Mouse (Mus musculus): Measurements from ENCODE around the gene Efcab12.
"Not testable (repeated sequence)": the region's sequence is repeated elsewhere in the genome, so short reads cannot be mapped to it uniquely, and the experiment has no call there.

Gene Efcab12

DNA sequence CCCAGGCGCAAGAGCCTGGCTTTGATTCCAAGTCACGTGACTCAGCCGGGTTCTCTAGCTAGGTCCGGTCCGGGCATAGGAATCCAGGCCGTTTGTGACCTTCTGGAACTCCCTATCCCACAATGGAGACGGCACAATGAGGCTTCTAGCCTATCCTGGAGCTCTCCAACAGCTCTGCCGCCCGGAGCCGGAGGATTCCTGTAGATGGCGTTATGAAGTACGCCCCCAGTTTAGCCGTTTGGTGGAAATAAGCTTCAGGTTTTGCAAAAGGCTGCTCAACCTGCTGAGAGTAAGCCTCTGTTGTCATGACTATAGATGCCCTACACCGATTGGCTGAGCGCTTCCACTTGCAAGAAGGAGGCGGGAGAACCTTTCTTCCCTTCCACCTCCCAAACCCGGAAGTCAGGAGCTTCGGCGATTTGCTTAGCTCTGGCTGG, at the start of gene Efcab12:
Gene Efcab12 (minus strand): TSS at position 252 of the 437 bp plus-strand sequence.
- in situ Hi-C loops (cut with MboI, MseI): no loop called here

DNA sequence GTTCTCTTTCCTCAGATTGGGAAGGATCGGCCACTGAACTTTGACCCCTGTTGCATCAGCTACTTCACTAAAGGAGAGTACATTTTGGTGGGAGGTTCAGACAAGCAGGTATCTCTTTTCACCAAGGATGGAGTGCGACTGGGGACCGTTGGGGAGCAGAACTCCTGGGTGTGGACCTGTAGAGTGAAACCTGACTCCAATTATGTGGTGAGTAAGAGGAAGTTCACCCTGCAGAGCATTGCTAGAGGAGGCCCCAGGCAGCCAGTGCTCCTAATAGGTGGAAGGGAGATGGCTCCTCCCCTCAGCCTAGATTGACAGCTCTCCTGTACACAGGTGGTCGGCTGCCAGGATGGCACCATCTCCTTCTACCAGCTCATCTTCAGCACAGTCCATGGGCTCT, 48.7 kb upstream of the Efcab12 start:
- in situ Hi-C loops (cut with MboI, MseI): loop anchor here (25.0 kb wide), 3 partner anchors 250 to 1300 kb away; partner anchors contain the start of genes Gm5580 (in 1 of the 2) and Olfr214 (in 1 of the 2)

DNA sequence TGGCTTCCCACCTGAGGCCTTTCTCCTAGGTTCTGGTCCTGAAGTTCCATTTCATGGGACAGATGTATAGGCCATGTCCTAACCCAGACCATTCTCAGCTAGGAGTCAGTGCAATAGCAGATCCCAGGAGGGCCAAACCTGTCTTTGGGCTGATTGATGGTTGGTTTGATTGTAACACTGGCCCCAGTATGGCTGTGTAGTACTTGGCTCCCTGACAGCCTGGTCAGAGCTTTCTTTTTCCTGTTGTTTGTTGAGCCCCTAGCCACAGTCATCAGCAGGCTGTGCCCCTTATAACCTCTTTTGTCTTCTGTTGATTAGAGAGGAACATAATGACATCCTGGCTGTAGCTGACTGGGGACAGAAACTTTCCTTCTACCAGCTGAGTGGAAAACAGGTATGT, 45.8 kb upstream of the Efcab12 start:
- in situ Hi-C loops (cut with MboI, MseI): loop anchor here (25.0 kb wide), 3 partner anchors 253 to 1303 kb away; partner anchors contain the start of genes Gm5580 (in 1 of the 2) and Olfr214 (in 1 of the 2)

DNA sequence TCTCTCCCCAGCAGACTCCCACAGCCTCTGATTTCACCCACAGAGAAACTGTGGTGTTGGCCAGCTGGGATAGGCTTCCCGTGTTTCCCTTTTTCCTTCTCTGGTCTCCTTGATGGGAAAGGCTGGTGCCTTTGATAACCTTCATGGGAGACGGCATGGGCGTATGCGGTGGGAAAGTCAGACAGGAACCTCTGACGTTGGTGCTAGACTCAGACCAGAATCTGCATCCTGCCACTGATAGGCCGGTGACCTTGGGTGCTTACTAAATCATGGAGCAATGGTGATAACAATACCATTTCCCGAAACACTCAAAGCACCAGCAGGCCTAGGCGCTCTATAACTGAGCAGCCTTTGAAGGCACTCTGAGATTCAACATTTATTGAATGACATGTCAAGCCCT, 42.5 kb upstream of the Efcab12 start:
- in situ Hi-C loops (cut with MboI, MseI): loop anchor here (25.0 kb wide), 3 partner anchors 257 to 1307 kb away; partner anchors contain the start of genes Gm5580 (in 1 of the 2) and Olfr214 (in 1 of the 2)

DNA sequence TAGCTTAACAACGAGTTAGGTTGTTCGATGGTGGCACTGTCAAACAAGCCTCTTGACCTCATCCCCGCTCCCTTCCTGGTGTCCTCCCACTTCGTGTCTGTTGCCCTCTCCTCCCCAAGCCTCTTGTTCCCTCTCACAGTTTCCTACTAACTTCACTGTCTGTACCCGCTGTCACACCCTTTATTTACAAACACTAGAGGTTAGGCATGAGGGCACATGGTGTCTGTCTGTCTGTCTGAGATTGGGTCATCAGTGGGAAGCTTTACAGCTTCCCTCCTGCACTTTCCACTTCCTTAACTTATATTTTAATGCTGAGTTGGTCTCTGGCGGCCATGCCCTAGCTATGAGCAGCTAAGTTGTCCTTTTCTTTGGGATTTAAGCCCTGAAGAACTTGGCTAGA, 41.5 kb upstream of the Efcab12 start:
- in situ Hi-C loops (cut with MboI, MseI): loop anchor here (25.0 kb wide), 3 partner anchors 258 to 1308 kb away; partner anchors contain the start of genes Gm5580 (in 1 of the 2) and Olfr214 (in 1 of the 2)

DNA sequence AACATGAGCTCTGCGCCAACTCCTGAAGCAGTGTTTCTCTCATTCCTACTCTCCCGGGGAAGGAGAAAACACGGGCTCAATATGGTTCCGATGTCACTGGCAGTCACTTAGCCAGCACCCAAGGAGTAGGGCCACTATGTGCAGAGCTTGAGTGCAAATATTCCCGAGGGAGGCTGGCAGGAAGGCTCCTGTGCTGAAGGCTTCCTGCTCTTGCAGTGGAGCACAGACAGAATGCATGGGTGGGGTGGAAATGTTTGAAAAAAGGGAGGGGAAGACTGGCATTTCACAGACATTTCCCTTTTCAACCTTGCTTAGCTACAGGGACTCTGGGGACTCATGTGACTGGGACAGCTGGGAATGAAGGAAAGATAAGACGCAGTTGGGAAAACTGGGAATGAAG, 40.5 kb upstream of the Efcab12 start:
- in situ Hi-C loops (cut with MboI, MseI): loop anchor here (25.0 kb wide), 3 partner anchors 259 to 1309 kb away; partner anchors contain the start of genes Gm5580 (in 1 of the 2) and Olfr214 (in 1 of the 2)

DNA sequence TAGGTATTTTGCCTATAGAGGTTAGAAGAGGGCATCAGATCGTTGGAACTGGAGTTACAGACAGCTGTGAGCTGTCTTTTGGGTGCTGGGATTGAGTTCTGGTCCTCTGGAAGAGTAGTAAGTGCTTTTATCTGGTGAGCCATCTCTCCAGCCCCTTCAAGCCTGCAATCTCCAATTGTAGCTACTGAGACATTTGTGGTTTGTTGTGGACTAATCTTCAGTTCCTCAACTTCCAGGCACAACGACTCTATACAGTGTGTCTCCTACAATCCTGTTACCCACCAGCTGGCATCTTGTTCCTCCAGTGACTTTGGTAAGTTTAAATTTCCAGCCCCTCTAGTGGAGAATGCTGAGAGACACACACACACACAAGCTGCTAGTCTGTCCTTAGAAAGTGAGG, 39.0 kb upstream of the Efcab12 start:
- in situ Hi-C loops (cut with MboI, MseI): loop anchor here (25.0 kb wide), 3 partner anchors 260 to 1310 kb away; partner anchors contain the start of genes Gm5580 (in 1 of the 2) and Olfr214 (in 1 of the 2)

DNA sequence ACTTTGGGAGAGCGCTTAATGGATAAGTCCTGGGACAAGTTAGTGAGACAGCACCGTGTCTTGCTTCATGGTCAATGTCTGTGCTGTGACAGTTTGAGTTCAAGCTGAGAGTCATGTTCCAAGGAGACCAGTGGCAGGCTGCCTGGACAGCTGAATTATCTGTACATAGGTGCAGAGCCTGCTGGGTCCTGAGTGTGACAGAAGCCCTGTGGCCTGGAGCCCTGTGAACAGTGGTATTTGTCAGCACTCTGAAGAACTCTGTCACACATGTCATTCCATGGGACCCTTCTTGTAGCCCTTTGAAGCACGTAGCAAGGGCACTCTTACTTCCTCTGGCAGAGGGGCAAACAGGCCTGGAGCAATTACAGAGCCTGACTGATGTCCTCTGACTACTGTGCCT, 33.1 kb upstream of the Efcab12 start:
- in situ Hi-C loops (cut with MboI, MseI): not testable (repeated sequence)

DNA sequence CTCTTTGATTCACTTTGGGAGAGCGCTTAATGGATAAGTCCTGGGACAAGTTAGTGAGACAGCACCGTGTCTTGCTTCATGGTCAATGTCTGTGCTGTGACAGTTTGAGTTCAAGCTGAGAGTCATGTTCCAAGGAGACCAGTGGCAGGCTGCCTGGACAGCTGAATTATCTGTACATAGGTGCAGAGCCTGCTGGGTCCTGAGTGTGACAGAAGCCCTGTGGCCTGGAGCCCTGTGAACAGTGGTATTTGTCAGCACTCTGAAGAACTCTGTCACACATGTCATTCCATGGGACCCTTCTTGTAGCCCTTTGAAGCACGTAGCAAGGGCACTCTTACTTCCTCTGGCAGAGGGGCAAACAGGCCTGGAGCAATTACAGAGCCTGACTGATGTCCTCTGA, 28.9 kb upstream of the Efcab12 start:
- in situ Hi-C loops (cut with MboI, MseI): not testable (repeated sequence)

DNA sequence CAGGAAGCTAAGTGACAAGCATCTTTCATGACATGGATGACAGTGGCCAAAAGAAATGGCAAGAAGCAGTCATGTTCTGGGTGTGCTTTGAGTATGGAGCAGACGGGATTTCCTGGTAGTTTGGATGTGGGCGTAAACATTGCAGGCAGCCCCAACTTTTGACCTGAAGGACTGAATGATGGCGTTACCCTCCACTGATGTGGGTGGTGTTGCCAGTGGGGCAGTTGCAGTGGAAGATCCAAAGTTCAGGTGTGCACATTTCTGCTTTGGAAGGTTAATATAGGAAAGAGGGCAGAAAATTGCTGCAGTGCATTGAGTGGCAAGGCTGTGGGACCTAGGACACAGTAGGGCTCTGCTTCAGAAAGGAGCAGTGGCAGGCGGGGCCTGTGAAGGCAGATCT, 27.0 kb upstream of the Efcab12 start:
- in situ Hi-C loops (cut with MboI, MseI): no loop called here

DNA sequence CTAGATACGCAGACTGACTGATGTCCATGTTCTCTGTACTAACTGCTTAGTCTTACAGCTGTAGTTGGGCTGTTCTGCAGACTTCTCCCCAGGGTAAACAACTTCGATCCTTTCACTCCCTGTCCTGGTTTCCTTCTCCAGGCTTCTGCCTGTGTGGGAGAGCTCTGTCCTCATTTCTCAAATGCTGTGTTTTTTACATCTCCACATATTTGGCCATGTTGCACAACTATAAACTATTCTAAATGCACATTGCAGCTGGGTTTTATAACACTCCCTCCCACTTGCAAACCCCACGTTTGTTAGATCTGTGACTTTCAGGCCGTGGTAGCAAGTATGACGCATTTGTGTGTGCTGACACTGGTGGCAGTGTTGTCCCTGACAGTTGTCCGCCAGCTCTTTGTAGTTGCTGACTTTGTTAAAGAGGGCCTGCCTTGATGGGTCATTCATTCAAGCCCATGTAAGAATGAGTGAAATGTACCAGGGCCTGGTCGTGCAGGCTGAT, 25.2 kb upstream of the Efcab12 start:
- in situ Hi-C loops (cut with MboI, MseI): no loop called here

DNA sequence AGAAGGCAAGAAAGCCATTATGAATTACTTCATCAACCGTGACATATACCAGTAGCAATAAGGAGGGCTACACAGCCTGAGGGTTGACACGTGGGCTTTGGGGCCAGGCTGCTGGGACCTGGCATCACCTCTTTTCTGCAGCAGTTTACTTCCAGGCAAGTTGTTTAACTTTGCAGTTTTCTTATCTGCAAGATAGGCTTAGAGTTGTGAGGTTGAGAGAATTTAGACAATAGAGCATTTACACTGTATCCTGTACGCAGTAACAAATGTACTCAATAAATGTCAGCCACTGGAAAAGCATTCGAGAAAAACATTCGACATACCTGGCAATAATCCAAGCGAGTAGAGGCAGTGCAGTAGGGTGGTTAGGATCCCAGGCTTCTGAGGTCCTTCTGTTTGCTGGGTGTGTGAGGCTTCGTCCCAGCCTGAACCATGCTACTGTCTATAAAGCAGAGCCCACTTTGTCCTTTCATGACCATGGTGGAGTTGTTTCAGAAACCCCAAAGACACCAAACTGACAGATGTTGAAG, 21.9 kb upstream of the Efcab12 start:
- in situ Hi-C loops (cut with MboI, MseI): no loop called here

DNA sequence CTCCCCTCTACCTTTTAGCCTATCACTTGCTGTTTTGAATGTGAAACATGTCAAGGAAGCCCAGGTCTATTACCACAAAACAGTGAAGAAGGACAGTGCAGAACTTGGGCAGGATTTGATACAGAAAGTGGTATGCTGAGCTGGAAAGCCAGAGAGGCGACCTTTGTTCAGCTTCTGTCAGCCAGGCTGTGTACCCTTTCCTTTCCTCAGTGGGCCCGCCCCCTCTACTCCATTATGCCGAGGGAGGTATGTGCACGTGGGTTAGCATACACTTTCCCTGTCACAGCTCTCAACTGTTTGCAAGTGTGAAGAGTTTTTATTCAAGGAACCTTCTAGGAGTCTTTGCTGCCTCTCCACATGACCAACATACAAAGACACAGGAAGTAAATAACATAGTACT, 21.0 kb upstream of the Efcab12 start:
- in situ Hi-C loops (cut with MboI, MseI): no loop called here

DNA sequence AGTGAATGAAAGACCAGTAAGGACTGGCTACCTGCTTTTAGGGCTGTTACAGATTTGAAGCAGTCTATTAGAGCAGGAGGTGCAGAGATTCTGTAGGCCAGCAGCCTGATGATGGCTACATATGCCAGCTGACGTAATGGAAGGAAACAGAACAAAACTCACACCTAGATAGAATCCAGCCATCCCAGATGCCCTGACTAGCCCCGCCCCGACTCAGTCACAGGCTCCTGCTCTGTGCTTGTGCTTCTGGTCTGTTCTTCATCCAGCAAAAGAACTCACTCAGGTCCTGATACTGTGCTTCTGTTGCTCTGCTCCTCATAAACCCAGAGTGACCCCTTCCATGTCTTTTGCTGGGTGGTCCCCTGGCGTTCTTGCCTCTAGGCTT, 18.1 kb upstream of the Efcab12 start:
- in situ Hi-C loops (cut with MboI, MseI): no loop called here

DNA sequence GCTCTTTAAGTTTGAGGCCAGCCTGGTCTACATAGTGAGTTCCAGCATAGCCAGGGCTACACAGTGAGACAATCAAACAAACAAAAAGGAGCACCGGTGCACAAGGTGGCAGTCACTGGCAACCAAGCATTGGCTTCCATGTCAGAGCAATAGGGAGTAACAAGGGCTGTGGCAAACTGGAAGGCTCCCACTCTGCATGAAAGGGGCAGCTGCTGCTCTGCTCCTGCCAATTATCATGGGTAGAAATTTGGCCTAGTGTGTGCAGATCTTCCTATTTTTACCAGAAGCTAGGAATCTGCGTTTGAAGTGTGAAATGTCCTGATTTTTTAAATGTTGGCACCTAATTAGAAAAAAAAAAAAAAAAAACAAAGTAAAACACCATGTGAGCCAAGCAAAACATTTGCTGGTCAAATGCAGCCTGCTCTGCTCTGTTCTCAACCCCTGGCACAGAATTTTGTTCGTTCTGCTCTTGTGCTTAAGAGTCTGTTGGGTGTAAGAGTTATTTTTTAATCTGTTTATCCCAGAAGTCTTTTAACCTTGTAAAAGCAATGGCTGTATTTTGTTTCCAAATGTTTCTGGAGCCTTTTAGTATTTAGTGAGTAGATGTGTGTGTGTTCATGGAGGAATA, 17.6 kb upstream of the Efcab12 start:
- in situ Hi-C loops (cut with MboI, MseI): no loop called here

DNA sequence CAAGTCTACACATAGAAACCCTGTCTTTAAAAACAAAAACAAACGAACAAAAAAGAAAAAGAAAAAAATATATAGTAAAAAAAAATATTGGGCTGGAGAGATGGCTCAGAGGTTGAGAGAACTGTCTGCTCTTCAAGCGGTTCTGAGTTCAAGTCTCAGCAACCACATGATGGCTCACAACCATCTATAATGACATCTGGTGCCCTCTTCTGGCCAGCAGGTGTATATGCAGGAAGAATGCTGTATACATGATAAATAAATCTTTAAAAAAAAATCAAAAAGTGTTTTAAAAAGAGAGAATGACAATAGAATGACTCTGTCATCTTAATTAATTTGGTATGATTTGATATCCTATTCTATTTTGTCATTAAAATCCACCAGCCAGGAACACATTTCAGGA, 16.2 kb upstream of the Efcab12 start:
- in situ Hi-C loops (cut with MboI, MseI): loop anchor here in 1 of 2 experiments (5.0 kb wide), 1 partner anchor 42 kb away; no protein-coding TSS in a partner anchor

DNA sequence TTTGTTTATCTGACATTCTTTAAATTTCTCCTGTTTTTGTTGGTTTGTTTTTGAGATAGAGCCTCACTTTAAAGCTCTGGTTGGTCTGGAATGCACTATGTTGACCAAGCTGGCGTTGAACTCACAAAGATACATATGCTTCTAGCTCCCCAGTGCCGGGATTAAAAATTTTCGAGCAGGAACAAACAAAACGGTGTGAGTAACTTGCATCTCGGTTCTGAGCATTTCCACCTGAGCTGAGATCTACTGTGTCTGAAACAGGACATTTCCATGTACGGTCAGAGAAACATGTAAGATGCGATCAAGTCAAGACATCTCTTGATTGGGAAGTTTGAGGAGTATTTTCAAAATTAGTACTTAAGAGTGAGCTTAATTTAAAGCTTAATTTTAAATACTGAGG, 15.8 kb upstream of the Efcab12 start:
- in situ Hi-C loops (cut with MboI, MseI): loop anchor here in 1 of 2 experiments (5.0 kb wide), 1 partner anchor 42 kb away; no protein-coding TSS in a partner anchor

DNA sequence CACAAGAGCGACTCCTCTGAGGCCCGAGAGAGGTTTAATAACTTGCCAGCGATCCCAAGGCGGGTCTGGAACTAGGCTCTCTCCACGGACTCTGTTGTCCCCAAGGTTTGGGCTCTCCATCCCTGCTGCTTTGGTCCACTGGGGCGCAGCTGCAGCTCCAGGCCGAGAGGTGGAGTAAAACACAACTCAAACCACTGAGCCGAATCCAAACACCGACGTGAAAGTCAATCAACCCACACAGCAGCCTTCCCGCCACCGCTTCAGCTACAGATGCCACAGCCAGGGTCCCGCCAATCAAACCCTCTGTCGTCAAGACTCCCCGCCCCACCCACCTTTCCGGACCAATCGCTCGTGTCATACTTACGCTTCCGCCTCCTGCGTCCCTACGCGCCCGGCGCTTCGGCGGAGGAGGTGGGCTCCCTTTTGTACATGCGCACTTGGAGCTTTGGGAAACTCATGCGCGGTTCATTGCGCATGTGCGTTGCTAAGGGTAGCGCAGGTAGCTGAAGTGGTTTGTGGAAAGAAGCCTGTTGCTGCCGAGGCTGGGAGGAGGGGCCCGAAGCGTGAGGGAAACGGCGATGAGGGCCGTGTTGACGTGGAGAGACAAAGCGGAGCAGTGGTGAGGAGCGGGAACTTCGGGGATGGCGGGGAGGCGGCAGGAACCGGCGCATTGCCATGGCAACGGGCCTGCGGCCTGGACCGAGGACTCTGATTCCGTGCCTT, 15.0 kb upstream of the Efcab12 start, which contains the start of the genes Mbd4 and Ift122:
Gene Mbd4 (minus strand): TSS at position 281 of the 723 bp plus-strand sequence.
Gene Ift122 (plus strand): TSS at position 380 of the 723 bp plus-strand sequence.
- in situ Hi-C loops (cut with MboI, MseI): loop anchor here in 1 of 2 experiments (5.0 kb wide), 1 partner anchor 41 kb away; no protein-coding TSS in a partner anchor

DNA sequence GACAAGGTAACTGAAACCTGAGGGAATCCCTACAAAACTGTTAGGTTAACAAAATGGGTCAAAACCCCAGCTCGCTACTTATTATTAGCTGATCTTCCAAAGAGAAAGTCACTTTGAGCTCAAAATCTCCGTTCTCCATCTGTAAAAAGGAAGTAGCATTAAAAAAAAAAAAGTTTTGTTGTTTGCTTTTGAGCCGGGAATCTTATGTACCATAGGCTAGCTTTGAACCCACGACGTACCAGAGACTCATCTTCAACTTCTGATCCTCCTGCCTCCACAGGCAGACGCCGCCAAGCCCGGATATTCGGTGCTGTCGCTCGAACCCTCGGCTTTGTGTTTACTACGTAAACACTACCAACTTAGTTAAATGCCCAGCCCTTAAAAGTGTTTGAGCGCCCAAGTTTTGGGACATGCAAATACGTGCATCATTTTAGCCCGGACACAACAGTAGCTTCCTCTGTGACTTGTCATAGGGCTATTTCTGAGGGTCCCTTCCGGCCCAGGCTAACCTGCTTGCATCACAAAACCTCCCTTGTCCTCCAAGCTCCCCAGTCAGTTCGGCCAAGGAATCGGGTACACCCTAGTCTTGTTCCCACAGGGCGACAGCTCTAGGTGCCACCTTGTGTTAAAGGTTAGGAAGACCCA, 14.4 kb upstream of the Efcab12 start:
- in situ Hi-C loops (cut with MboI, MseI): loop anchor here in 1 of 2 experiments (5.0 kb wide), 1 partner anchor 40 kb away; no protein-coding TSS in a partner anchor

DNA sequence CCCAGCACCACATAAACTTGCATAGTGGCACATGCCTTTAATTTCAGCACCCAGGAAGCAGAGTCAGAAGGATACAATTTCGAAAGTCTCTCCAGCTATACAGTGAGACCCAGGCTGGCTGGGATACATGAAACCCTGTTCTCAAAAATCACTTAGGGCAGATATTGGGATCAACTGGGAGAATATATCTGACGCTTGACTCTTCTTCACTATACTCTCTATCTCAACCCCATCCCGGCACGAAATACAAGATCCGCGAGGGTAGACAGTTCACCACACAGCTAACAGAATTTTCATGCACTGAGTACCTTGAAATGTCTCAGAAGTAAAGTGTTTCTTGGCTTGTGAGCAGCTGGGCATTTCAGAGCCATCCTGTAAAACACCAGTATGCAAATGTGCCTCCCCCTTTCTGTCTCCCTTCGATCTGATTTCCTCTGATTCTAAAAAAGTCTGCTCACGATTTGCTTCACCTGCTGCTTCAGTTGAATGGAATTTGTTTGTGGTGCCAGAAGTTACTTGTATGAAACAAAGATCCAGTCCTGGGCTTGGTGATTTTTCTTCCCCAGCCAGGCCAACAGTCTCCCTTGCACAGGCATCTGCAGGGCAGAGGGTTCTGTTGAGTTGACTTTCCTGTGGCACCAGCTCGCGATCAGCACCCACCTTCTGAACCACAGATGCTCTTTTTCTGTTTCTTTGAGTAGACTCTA, 10.5 kb upstream of the Efcab12 start:
- in situ Hi-C loops (cut with MboI, MseI): no loop called here
